Mouse (Mus musculus): ENCODE measurements around the gene Pask.

- TF ChIP-seq ETS1 (conservative IDR thresholded peaks at IDR 0.05; ENCODE audit: low read depth, low read length) (no peak), POLR2A (IDR thresholded peaks at IDR 0.05; ENCODE audit: low read depth, low read length) (no peak), E2F4 (IDR thresholded peaks at IDR 0.05; ENCODE audit: insufficient replicate concordance, low read depth, low read length) (no peak), TBP (conservative IDR thresholded peaks at IDR 0.05; ENCODE audit: low read depth, low read length) (no peak), USF1 (IDR thresholded peaks at IDR 0.05; ENCODE audit: low read depth, low read length) (no peak), CTCF (conservative IDR thresholded peaks at IDR 0.05 in 1 of 2, IDR thresholded peaks at IDR 0.05 in 1 of 2; ENCODE audit: low read depth in 2 of 2, low read length in 2 of 2) (no peak), EP300 (IDR thresholded peaks at IDR 0.05; ENCODE audit: low read length) (no peak)
Observed at GRCm38 (mm10) chr1:93388906-93389305, 45.6 kb upstream of the Pask start.
